Mouse (Mus musculus) megakaryocyte progenitor cell, adult 5-6 weeks (primary cell): ENCODE measurements around the gene Sardh. TPM values are rescaled to one million over a fixed set of nuclear protein-coding genes. Genes with fewer than 3 reads are reported as not detected.

Experiments
- ATAC-seq: replicated peaks from 2 replicates; pipeline ENCODE4 v1.8.0; 2016; ENCODE audit warnings: mild to moderate bottlenecking, moderate TSS enrichment, inconsistent platforms; ENCODE audit not compliant: poor library complexity
- total RNA-seq, 2 experiments: library from RNA; stranded (forward) in 1 of 2; stranded (reverse) in 1 of 2; fragments of 157-497, 149-512 nt in 1 of 2; fragments of 200-1000 nt in 1 of 2; gene quantifications; 2 replicates each; pipeline versions ENCODE4 v1.2.3 to v1.2.4; 2015 to 2017

Gene Sardh
- total RNA-seq, 2 experiments from 2014 or later = not detected

DNA sequence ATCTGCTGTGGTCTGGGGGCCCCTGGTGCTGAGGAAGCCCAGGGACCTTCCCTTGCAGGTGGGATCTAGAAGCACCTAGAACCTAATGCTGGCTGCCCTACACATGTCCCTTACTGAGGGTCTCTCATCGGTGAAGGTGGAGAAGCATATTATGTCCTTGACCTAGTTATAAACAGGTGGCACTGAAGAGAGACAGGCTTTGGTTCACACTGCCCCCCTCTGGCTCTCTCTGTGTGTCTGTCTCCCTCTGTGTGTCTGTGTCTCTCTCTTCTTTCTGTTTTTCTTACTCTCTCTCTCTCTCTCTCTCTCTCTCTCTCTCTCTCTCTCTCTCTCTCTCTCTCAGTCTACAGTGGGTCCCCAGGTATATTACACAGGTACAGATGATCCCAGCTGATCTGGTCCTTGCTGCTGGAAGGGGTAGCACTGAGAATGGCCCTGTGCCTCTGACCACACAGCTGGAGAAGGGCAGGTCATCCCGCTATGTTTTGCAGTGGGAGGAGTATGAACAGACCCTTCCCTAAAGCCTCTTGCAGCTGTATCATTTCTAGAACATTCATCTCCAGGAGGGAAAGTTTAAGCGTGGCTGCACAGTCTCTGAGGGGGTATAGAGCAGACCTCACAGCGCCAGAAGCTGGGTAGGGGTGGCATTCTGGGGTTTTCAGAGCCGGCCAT is 19.2 kb downstream of the Sardh start:
- ATAC-seq = no peak

- no peak for ATAC-seq
Observed at GRCm38 (mm10) chr2:27226572-27226971, 21.6 kb downstream of the Sardh start.

- no peak for ATAC-seq
Observed at GRCm38 (mm10) chr2:27223012-27223421, 25.1 kb downstream of the Sardh start.

GRCm38 (mm10) chr2:27218569-27218968 is 29.6 kb downstream of the Sardh start:
- ATAC-seq = no peak

GRCm38 (mm10) chr2:27218121-27218544 is 30.0 kb downstream of the Sardh start:
- no peak for ATAC-seq

DNA sequence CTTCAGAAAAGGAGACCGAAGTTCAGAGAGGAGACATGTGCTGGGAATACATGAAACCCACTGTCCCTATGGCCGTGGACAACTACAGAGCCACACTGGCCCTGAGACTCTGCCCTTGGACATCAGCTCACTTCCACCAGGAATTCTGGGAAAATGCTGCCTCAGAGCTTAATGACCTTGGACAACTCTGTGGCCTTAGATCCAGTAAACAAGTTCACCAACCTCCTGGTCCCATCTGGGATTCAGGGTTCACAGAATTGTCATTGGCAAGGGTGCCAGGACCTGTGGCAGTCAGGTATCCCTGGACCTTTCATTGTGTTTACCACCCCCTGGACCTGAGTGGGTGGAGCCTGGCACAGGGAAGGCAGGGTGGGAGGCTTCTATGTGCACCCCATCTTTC is 32.6 kb downstream of the Sardh start:
- no peak for ATAC-seq

- ATAC-seq = no peak
Observed at GRCm38 (mm10) chr2:27211966-27212893, 35.9 kb downstream of the Sardh start.

DNA sequence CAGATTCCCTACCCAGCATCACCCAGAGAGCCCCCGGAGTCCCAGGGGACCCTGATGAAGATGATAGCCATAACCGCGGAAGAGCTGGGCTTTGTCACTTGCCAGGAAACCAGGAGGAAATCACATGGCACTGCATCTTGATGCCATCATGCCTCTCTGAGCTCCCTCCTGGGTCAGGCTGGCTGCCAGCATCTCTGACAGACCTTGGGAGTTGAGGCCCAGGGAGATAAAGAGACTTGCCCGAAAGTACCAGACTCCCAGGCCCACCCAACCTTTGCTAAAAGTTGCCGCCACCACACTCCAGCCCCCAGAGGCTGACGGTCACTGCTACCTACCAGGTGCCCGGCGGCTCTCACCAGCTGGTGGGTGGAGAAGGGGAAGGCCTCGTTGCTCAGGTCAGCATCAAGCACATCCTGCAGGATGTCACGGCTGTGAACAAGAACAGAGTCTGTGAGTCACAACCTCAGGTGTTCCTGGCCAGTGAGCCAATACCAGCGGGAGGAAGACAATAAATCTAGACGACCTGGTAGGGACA is 37.4 kb downstream of the Sardh start:
- ATAC-seq = no peak

DNA sequence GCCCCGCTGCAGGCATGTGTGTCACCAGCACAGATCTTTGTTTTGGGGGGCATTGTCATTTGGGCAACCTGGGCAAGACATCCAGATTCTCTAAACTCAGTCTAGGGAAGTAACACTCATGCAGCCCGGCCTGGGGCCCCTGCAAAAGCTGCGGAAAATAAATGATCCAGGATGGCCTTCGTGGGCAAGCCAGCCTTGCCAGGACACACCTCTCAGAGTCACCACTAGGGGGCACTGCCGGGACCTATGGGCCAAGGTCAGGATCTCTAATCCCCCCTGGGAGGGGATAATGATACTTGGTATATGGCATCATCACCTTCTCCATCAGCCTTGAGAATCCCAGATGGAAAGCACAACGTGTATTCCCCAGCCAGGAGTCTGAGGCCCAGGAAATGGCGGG is 37.9 kb downstream of the Sardh start:
- peak; percentile 44; the same call in 1 of the 2 replicates for ATAC-seq

DNA sequence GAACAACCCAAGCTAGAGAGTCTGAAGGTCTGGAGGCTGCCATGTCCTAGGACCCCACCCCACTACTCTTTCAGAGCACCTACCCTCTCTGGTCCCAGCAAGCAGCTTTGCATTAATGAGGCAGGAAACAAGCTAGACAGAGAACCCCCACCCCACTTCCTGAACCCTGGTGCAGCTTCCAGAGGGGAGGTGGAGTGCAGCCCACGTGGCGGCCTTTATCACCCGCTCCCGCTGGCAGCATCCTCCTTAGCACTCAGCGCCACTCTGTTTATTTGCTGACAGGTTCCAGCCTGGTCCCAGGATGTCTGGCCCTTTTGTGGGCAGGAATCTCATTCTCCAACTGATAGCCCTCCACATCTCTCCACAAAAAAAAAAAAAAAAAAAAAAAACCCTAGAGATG is 38.3 kb downstream of the Sardh start:
- ATAC-seq = no peak

DNA sequence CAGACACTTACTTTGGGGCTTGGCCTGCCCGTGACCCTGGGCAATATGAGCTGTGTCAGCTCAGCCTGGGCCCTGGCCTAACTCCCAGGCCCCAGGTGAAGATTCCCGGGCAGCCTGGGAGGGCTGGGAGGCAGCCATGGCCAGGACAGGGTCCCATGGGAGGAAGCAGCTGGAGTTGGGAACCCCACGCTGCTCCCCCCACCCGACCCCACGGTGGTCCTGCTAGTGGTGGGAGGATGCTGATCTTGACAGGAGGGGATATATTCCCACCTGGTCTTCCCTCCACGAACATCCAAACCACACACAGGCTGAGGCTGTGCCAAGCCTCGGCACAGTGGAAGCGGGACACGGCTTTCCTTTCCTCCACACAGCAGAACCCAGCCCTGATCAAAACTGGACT is 38.8 kb downstream of the Sardh start:
- no peak for ATAC-seq

GRCm38 (mm10) chr2:27207126-27207525 is 41.0 kb downstream of the Sardh start:
- no peak for ATAC-seq

DNA sequence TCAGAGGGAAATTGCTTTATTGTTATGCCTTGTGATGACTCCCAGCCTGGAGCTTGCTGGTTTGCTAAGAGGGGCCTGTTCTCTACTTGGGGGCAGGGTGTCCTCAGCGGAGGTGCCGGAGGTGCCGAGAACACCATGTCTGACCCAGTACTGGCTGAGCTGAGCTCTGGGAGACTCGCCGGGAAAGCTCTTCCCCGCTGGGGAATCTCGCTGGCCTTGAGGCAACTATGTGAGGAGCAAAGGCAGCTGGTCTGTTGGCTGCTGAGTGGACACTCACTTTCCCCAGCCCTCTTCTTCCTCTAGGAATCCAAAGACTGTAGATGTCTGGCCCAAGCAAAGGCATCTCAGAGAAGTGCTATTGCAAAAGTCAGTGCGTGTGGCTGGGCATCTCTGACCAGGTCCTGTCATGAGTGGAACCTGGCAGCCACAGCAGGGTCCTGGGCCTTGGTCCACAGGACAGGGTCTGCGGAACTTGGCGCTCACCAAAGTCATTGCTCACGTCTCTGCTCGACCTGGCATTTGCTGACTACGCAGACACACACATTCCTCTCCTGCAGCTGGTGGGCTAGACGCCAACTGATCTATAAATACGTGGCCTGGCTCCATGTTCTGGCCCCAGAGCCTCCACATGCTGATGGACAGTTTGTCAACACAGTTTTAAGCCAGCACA is 41.9 kb downstream of the Sardh start:
- no peak for ATAC-seq

DNA sequence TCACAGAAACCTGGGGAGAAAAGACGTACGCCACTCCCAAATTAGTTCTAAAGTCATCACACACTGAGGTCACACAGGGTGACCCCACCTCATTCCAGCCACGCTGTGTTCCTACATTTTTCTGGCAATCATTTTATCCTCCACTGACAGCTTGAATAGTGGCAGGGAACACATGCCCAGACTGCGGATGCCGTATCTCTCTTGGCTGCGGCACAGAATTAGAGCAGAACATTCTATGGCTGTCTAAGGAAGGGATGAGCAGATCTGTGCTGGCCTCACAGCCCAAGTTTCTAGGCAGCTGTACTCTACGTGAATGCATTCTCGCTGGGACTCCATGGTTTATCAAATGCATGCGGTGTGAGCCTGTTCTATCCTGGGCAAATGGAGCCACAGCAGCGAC is 42.5 kb downstream of the Sardh start:
- ATAC-seq = no peak

DNA sequence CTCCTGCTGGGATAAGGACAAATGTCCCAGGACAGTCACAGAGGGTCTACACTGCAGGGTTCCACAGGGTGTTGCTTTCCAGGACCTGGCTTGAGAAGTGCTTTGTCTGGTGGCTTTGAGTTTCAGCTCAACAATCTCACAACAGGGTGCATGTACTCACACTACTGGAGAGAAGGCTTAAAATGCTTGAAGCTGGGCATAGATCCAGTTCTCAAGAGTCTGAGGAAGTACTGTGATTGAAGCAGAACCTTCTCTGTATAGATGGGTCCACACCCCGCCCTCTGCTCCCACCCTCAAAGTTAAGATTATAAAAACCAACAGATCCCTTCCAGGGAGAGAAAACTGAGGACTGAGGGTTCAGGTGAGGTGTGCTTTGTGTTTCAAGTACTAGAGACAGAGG is 47.6 kb downstream of the Sardh start:
- ATAC-seq = no peak

DNA sequence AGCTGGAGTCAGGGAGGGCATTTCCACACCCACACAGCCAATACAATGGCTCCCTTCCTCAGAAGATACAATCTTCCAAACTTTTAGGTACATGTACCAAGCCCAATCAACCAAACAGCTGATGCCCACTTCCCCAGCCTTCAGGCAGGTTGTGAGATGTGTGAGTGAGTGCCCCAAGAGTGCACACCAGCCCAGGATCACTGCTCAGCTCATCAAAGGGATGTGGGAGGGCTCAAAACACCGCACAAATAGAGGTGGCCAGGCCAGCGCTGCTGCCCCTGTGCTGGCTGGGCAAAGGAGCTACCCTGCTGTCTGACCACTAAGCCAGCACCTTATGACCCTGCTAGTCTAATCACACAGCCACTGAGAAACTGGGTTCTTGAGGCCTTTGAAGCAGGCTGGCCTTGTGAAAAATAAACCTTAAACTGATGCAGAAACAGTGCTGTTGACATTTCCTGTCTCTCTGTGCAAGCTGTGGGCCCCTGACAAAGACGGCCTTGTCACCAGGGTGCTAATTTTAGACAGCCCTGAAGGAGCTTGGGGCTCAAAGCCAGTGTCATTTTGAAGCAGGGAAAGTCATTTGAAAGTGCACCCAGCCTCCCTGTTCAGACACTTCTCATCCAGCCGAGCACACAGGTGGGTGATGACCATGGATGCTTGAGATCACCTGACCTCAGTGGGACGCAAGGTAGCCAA is 49.4 kb downstream of the Sardh start:
- no peak for ATAC-seq

DNA sequence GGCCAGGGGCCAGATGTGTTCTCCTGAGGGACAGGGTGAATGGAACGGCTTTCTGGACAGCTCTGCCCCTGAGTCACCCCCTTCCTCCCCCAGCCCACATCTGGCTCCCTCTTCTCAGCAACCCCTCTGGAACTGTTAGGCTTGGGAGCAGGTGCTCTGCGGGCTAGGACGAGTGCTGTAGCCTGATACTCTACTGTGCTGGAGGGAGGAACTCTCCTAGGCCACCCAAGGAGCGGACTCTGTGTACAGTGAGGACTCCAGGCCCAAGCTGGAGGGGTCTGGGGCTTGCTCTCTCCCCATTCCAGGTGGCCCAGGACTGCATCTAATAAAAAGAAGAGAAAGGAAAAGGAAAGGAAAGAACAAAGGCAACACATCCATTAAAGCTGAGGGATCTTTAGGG is 58.1 kb downstream of the Sardh start:
- no peak for ATAC-seq

DNA sequence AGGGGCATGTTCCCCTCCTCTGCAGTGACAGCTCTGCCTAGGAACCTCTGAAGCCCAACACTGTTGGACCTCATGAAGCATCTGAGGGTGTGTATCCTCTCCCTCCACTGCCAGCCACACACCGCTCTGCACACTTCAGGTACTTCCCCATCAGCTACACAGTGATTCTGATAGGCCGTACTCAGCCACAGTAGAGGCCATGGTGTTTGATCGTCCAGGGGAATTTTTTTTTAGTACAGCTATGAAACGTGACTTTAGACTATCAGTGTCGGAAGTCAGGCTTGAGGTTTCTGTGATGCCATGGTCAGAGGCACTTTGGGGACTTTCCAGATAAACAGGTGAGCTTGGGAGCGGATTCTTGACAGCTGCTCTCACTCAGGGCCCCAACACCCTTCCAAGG is 60.6 kb downstream of the Sardh start:
- ATAC-seq = no peak

DNA sequence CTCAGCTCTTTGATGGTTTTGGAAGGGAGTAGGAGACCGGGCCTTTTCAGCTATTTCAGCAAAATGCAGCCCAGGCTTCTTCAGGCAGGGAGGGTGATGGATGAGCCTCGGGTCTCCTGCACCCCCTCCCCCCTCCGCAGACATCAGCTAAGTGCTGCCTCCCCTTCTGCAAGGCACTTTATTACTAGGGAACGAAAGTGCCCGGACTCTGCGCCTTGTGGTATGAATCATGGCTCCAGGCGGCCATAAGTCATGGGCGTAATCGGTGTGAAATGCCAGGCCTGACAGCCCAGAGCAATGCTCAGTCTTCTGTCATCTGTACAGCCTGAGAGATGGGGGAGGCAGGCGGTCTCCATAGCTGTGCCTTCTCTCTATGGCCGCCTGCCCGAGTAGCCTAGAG is 64.4 kb downstream of the Sardh start:
- no peak for ATAC-seq

- ATAC-seq = no peak
Observed at GRCm38 (mm10) chr2:27181907-27182306, 66.2 kb downstream of the Sardh start.

DNA sequence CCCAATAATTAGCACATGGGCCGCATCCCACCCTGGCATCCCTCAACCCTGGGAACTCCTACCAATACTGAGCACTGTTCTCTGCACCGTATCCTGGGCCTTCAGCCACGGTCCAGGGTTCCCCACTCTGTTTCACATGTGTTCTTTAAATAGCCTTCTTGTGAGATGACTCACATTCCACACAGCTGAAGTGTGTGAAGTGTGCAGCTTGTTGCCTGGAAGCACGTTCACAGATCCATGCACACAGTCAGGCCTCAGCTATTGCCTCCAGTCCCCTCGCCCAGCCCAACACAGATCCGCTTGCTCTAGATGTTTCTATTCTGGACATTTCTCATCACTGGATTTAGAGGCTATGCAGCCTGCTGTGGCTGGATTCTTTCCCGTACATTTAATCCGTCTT is 69.0 kb downstream of the Sardh start:
- no peak for ATAC-seq
